Mouse (Mus musculus) mesoderm, embryonic 11.5 days (tissue): ENCODE measurements at regions not wholly inside any gene's neighbourhood (a gene's known extent, or its start where the extent isn't known, plus 50 kb on each side); places are given as distances from the start of the nearest gene placed in this dataset.
A peak's percentile ranks its signal among the peaks of the same experiment; 100 is the strongest.

Experiments used
- DNase-seq: peaks from one replicate; pipeline ENCODE4 v3.0.0-alpha.2; 2012; ENCODE audit warnings: low read depth, low spot score

DNA sequence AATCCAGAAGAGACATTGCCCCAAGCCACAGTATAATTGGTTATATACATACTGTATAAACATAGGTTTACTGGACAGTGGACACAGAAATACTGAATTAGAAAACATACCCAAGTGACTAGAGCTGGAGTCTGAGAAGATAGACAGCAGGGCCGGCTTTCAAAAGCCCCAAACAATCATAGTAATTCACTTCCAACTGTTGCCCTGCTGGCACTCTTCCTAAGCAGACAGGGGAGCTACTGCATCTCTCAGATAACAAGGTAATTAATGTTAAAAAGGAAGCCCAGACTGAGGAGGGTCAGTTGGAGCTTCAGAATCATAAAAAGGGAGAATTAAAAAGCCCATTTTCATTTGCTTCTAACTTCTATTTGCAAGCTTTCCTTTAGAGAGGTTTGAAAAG lies 764.5 kb downstream of the Vgll3 start:
- no peak for DNase-seq

DNA sequence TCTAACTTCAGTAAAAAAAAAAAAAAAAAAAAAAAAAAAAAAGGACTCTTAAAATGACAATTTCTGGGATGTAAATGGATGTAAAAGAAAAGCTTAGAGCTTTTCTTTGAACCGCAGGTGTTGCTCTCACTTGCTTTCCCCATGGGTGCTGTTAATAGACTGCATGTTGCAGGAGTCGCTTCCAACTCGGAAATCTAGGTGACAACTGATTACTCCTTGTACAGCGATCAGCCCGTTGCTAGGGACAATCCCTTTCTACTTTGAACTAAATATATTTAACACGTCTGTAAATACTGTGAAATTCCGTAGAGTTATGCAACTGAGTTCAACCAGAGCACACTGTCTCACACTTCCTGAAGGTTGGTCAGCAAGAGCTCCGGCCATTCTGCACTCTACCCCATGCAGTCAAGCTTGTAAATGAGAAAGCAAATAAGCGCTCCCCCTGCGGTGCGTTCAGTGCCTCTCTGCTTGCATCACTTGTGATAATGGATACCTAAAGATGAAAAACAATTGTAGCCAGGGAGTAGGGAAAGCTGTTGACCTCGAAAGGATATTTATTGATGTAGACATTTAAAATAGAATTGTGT lies 770.7 kb downstream of the Vgll3 start:
- peak; percentile 37 for DNase-seq

- DNase-seq, result no peak
Measured at GRCm38 (mm10) chr16:66602211-66602610, 787.2 kb downstream of the Vgll3 start.

- DNase-seq, result no peak
Measured at GRCm38 (mm10) chr16:66602686-66603085, 787.6 kb downstream of the Vgll3 start.

GRCm38 (mm10) chr16:66603825-66604224 lies 788.8 kb downstream of the Vgll3 start:
- DNase-seq, result peak; percentile 15
